ENCODE assay signal across 1 mouse cellular context in the genomic region with DNA sequence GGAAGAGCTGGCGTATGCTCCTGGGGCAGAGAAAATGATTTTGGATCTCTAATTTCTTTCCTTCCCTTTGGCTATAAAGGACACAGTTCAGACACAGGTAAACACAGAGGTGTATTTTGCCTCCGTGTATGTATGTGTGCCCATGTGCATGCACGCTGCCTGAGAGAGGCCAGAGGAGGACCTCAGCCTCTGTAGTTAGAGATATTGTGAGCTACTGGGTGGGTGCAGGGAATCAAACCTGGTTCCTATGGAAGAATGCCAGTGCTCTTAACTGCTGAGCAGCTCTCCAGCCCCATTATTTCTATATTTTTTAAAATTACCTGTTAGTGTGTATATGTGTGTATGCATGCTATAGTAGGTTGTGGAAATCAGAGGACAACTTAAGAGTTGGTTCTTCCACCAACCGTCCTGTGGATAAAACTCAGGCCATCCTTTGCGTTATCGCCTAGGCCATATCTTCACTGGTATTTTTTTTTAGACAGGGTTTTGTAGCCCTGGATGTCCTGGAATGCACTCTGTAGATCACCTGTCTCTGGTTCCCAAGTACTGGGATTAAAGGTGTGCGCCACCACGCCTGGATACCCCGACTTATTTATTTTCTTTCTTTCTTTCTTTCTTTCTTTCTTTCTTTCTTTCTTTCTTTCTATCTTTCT.
TF ChIP-seq lines count a peak whose summit lies in the region.

No protein-coding gene starts in this region.

TF ChIP-seq in CH12.LX, 34 proteins besides CTCF, POLR2A, EP300 and RAD21 (continued from another document):
- TF ChIP-seq SMC3 (IDR thresholded peaks at IDR 0.05; ENCODE audit: low read depth, low read length) (no peak), MAZ (IDR thresholded peaks at IDR 0.05; ENCODE audit: low read depth, low read length) (no peak), JUND (conservative IDR thresholded peaks at IDR 0.05; ENCODE audit: low read depth, low read length) (no peak), JUN (IDR thresholded peaks at IDR 0.05; ENCODE audit: insufficient read depth, low read depth, low read length) (no peak), NELFE (IDR thresholded peaks at IDR 0.05; ENCODE audit: low read depth, low read length) (no peak; the same call in 1 of the 2 replicates), MEF2A (IDR thresholded peaks at IDR 0.05; ENCODE audit: borderline replicate concordance, low read depth, low read length) (no peak), CHD2 (IDR thresholded peaks at IDR 0.05; ENCODE audit: low read length) (peak; percentile 30; the same call in 1 of the 2 replicates), USF1 (IDR thresholded peaks at IDR 0.05; ENCODE audit: low read depth, low read length) (no peak)
